Mouse (Mus musculus): ENCODE measurements at regions not wholly inside any gene's neighbourhood (a gene's known extent, or its start where the extent isn't known, plus 50 kb on each side); places are given as distances from the start of the nearest gene placed in this dataset.

- DNase-seq = no peak
Measured at GRCm38 (mm10) chr1:72036600-72036999, 175.5 kb downstream of the Mreg start.

- DNase-seq = no peak
Measured at GRCm38 (mm10) chr1:72036141-72036540, 176.0 kb downstream of the Mreg start.

DNA sequence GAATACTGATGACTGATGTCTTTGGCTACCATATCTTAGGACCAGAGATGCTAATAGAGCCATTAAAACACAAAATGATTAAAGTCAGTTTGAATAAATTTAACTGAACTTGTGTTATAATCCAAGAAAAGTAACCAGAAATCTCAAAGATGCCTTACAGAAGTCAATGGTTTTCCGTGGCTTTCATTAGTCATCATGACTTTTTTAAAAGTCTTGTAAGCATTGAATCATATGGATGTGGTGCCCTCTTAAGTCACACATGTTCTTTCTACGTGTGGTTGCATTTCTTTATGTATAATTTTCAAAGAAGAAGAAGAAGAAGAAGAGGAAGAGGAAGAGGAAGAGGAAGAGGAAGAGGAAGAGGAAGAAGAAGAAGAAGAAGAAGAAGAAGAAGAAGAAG lies 178.2 kb downstream of the Mreg start:
- no peak for DNase-seq

DNA sequence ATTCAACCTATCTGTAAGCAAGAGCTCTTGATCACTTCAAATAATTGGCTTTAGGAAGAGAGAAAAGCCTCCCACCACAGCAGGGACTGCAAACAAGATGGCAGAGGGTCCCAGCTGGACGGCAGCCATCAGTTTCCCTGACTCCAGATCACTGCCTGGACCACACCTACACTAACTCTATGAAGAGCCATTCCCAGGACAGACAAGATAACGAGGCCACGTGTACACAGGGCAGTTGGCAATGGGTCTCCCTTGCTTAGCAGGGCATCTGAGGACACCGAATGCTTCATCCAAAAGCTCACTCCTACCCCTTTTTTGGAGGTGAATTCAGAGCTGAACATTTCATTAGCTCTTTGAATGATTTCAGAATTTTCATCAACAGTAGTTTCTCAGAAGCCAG lies 179.9 kb downstream of the Mreg start:
- no peak for DNase-seq

GRCm38 (mm10) chr1:72030763-72031405 lies 181.2 kb downstream of the Mreg start:
- no peak for DNase-seq

DNA sequence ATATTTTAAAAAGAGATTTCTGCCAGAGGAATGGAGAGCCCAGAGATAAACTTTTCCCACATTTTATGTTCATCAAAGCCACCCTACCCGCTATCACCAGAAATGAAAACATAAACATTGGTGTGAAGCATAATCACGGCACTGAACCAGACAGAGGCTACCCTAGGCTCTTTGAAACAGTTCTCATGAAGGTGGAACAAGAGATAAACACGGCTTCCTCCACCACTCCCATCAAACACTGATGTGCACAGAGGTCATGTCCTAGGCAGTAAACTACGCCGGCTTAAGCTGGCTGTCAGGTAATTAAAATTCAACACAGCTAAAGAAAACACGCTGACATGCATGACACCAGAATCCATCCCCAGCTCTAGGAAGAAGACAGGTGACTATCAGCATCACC lies 182.5 kb downstream of the Mreg start:
- no peak for DNase-seq

GRCm38 (mm10) chr1:72026861-72027260 lies 185.2 kb downstream of the Mreg start:
- DNase-seq = no peak

DNA sequence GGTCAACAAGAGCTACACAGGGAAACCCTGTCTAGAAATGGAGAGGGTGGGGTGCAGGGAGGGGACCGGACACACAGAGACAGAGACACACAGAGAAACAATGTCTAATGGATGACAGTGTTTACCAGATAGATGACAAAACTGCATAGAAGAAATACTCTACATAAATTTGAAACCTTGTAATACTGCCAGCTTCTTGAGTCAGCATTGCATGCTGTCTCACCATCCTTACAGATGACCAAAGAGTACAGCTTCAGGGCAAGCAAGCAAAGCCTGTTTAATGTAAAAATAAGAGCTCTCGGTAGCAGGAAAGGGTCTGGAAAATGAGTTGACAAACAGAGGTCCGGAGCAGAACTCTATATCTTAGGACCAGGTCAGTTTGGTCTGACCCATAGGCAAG lies 189.5 kb downstream of the Mreg start:
- no peak for DNase-seq

DNA sequence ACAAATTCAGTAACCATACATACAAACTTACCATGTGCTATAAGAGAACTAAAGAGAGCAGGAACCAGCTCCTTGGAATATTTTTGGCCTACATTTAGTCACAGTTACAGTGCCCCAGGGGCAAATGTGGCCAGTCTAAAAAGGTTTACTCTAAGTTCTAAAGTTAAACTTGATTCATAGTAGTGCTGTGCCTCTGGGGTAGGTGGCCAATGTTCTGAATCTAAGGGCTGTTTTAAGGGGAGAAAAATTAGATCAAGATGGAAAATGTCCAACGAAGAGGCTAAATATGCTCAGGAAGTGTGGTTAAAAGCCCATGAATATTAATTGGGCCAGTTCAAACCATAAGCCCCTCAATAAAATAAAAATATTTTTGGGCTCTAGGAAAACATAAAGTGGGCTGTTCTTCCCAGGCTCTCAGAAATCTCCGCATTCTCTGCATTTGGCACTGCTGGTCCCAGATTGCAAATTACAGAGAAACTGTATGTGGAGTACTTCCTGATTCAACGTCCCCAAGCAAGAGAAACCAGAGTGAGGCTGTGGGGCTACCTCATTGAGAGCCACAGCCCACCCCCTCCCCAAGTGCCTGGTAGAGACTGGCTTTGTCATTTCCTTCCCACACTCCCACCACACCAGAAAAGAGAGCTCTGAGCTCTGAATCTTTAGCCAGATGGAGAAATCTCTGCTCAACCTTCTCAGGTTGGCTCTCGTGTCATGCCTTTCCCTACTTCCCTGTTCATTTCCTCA lies 193.5 kb downstream of the Mreg start:
- no peak for DNase-seq

- DNase-seq = no peak
Measured at GRCm38 (mm10) chr1:72017814-72018478, 194.2 kb downstream of the Mreg start.

GRCm38 (mm10) chr1:72015471-72015870 lies 196.6 kb downstream of the Mreg start:
- no peak for DNase-seq

DNA sequence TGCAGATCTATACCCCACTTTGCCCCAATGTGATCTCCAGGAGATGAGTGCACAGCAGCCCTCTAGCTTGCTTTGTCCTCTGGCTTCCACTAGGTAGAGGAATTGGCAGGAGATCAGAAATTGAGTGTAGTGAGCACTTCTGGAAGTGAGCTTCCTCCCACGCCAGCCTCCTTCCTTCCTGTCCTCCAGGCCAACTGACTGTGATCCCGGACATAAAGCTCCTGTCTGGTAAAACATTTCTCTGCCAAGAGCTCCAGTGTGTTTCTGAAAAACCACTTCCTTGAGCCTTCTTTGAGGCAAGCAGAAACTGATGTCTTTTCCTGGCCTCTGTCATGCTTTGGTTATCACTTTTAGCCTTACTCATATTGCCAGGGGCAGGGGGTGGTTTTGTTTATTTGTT lies 197.5 kb downstream of the Mreg start:
- no peak for DNase-seq

GRCm38 (mm10) chr1:72013863-72014262 lies 198.2 kb downstream of the Mreg start:
- no peak for DNase-seq

DNA sequence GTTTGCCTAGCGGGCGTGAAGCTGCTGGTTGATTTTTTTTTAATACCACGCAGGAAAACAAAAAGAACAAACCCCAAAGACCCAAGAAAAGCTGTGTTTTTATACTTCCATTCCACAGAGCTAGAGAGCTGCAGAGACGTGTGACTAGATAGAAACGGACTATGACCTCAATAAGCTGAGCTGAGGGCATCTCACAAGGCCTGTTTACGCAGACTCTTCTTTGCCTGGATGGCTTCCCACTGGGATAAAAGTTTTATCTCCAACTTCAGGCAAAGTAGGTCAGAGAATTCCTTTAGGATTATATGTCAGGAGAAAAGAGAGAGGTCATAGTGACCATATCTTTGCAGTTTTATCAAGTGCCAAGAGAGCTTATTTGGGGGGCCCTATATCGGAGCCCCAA lies 199.4 kb downstream of the Mreg start:
- DNase-seq = no peak

DNA sequence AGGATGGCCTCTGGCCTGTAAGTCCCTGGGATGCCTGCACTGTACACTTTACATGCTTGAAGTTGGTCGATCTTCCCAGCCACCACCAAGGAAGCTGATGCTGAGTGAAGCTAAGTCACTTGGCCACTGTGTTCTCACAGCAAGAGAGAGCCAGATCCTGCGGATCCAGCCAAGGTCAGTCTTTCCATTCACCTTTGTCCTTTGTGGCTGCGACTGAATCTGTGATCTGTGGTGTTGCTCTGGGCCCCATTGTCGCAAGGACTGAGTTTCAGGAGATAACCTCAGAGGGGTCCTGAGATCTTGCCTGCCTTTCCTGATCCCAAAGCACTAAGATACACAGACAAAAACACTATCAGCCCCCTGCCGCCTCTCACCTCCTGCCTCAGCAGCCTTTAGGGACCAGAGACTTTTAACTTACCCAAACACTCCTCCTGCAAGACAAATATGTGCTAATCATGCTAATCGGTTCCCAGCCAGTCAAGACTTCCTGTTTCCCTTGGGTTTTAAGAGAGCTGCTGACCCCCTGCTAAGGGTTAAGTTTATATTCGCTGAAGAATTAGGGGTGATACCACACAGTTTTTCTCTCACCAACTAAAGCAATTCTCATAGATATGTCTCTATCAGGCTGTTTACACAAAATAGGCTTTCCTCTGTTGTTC lies 202.7 kb downstream of the Mreg start:
- DNase-seq = no peak

DNA sequence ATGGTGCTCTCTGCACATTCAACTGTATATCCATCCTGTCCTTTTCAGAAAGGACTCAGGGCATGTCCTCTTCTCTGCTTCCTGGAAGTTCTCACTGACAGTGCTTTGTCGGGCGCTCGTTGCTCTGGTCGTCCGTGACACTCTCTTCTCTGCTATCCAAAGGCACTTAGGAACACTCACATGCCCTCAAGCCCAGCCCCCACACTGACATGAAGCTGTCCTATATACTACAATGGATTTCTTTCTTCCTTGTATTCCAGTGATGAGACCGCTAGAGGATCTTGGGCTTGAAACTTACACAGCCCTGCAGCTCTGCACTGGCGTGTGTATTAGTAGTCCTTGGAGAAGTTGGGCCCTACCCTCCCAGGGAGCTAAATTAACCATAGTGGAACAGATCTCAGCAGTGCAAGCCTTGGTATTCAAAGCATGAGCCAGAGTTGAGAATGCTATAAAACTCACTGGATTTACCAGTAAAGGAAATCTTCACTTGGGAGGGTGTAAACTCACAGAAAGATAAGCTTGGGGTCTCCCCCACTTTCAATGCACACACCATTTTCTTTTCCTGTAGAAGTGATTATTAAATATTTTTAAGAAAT lies 205.3 kb downstream of the Mreg start:
- no peak for DNase-seq

GRCm38 (mm10) chr1:72005956-72006355 lies 206.2 kb downstream of the Mreg start:
- no peak for DNase-seq

- DNase-seq = no peak
Measured at GRCm38 (mm10) chr1:72005550-72005949, 206.6 kb downstream of the Mreg start.

- no peak for DNase-seq
Measured at GRCm38 (mm10) chr1:72003424-72004278, 208.5 kb downstream of the Mreg start.

- no peak for DNase-seq
Measured at GRCm38 (mm10) chr1:72002471-72003116, 209.5 kb downstream of the Mreg start.

- DNase-seq = no peak
Measured at GRCm38 (mm10) chr1:72000741-72001140, 211.4 kb downstream of the Mreg start.

DNA sequence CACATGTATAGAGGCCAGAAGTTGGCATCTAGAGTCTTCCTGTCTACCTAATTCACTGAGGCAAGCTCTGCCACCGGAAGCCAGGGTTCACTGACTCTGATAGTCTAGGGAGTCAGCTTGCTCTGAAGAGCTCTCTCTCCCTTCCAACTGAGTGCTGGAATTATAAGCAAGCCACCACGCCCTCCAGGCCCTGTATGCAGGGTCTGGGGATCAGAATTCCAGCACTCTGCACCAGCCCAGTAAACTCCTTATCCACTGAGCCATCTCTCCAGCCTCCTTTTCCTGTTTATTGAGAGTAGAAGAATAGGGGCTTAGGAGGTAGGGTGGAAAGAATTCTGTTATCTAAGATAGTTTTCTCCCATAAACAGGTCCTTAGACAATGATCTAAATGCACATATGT lies 215.3 kb downstream of the Mreg start:
- no peak for DNase-seq

Data from cerebellum, adult 9-11 months (tissue).